ENCODE assay signal across 11 mouse cellular contexts in genomic region chr9:49962561-49963071, GRCm38 (mm10).
DNase-seq lines count a peak whose midpoint lies in the region; ATAC-seq and TF ChIP-seq lines count a peak whose summit lies in the region.
"Had no signal": no experiment of that assay in that cellular context is flagged by ENCODE, and none has a peak within 500 bp of the region (broad histone marks: within the 10 kb centered on the region; RNA-seq: fewer than 3 reads in every experiment).

No protein-coding gene starts in this region.

- WGBS in embryonic facial prominence, embryonic 11.5 days, result 39% methylated on average over 8 of the region's 8 CpGs
- WGBS in limb, embryonic 14.5 days, result 10% methylated on average over 8 of the region's 8 CpGs

- H3K9ac ChIP-seq in embryonic facial prominence, embryonic 11.5 days (replicated peaks; ENCODE audit: low read length), result no peak overlapping the region
- no peak overlapping the region for H3K9ac ChIP-seq in limb, embryonic 14.5 days (ENCODE audit: low read depth, low read length, severe bottlenecking)

- H3K9me3 ChIP-seq in embryonic facial prominence, embryonic 11.5 days (replicated peaks; ENCODE audit: control insufficient read depth, low read length), result no peaks in the 10 kb centered on the region
- H3K9me3 ChIP-seq in limb, embryonic 14.5 days (ENCODE audit: control insufficient read depth, low read length), result no peaks in the 10 kb centered on the region

- no peak for ATAC-seq in embryonic facial prominence, embryonic 11.5 days (replicated peaks; ENCODE audit: insufficient number of reproducible peaks, low FRiP score, low TSS enrichment, low read depth)
- no peak for ATAC-seq in limb, embryonic 14.5 days (ENCODE audit: low FRiP score, low read depth)
- no peak for ATAC-seq in granulocyte monocyte progenitor cell, adult 5-6 weeks (replicated peaks; ENCODE audit: poor library complexity, severe bottlenecking)
- no peak for ATAC-seq in CD4-positive, CD25-positive, alpha-beta regulatory T cell, adult 4 months

- TF ChIP-seq POLR2A in limb, embryonic 14.5 days (IDR thresholded peaks at IDR 0.05; ENCODE audit: borderline replicate concordance, extremely low read depth, insufficient read depth, insufficient read length), result no peak

- no peak overlapping the region for H3K4me3 ChIP-seq in embryonic facial prominence, embryonic 11.5 days (ENCODE audit: low read depth, low read length)
- H3K4me3 ChIP-seq in limb, embryonic 14.5 days (replicated peaks; ENCODE audit: low read length), result no peak overlapping the region

- H3K27ac ChIP-seq in embryonic facial prominence, embryonic 11.5 days (replicated peaks; ENCODE audit: low read depth, low read length), result no peak overlapping the region
- H3K27ac ChIP-seq in limb, embryonic 14.5 days (replicated peaks; ENCODE audit: low read depth, low read length), result no peak overlapping the region
- H3K27ac ChIP-seq: macrophage had no signal

- H3K36me3 ChIP-seq in embryonic facial prominence, embryonic 11.5 days (replicated peaks; ENCODE audit: control insufficient read depth, insufficient read depth, low read depth, low read length), result no peaks in the 10 kb centered on the region
- H3K36me3 ChIP-seq in limb, embryonic 14.5 days (ENCODE audit: control insufficient read depth, insufficient read depth, low read length), result no peaks in the 10 kb centered on the region

- intact Hi-C loops in left cerebral cortex, postnatal 4 days (cut with DNase I), result no loop called here
- intact Hi-C loops in left cerebral cortex, postnatal 14 days (cut with DNase I), result no loop called here

- no peak overlapping the region for H3K4me2 ChIP-seq in embryonic facial prominence, embryonic 11.5 days (ENCODE audit: low read depth, low read length)
- H3K4me2 ChIP-seq in limb, embryonic 14.5 days (replicated peaks; ENCODE audit: low read depth, low read length, severe bottlenecking), result no peak overlapping the region

- peaks cover 3% of the 10 kb centered on the region; the same call in 1 of the 2 replicates for H3K4me1 ChIP-seq in embryonic facial prominence, embryonic 11.5 days (ENCODE audit: control insufficient read depth, insufficient read depth, low read length)
- peaks cover 22% of the 10 kb centered on the region for H3K4me1 ChIP-seq in limb, embryonic 14.5 days (ENCODE audit: control insufficient read depth, insufficient read depth, low read length)

- DNase-seq in left cerebral cortex, postnatal 4 days, result peak; percentile 59
- DNase-seq in left cerebral cortex, postnatal 14 days (ENCODE audit: low spot score in 2 of 2), result no peak
- DNase-seq in embryonic facial prominence, embryonic 11.5 days (ENCODE audit: low spot score), result peak; percentile 69
- peak; percentile 44 for DNase-seq in limb, embryonic 14.5 days (ENCODE audit: low spot score)
- DNase-seq in yolk sac, embryonic 10.5 days (ENCODE audit: low spot score), result peak; percentile 18
- no peak for DNase-seq in left cerebral cortex, adult 11 months (ENCODE audit: low spot score)
- DNase-seq: right cerebral cortex, adult 18-20 months; thymus, postnatal 36 days had no signal

- no peaks in the 10 kb centered on the region for H3K27me3 ChIP-seq in embryonic facial prominence, embryonic 11.5 days (ENCODE audit: control insufficient read depth, insufficient read depth, low read length)
- H3K27me3 ChIP-seq in limb, embryonic 14.5 days (ENCODE audit: control insufficient read depth, insufficient read depth, low read length), result no peaks in the 10 kb centered on the region

Comparison
In these comparisons a context has a peak if more than half of its experiments do, and no peak if none do; other contexts are left out.
1. DNase-seq: peak in left cerebral cortex, postnatal 4 days (single experiment), embryonic facial prominence, embryonic 11.5 days (single experiment), limb, embryonic 14.5 days (single experiment) and yolk sac, embryonic 10.5 days (single experiment); none in left cerebral cortex, postnatal 14 days (0 of 2) and left cerebral cortex, adult 11 months (single experiment).